Mouse (Mus musculus) embryonic fibroblast, embryonic 13.5 days (primary cell): ENCODE results near the gene Gm20431.

Source experiments
- CTCF ChIP-seq: IDR thresholded peaks from 2 replicates; pipeline ENCODE4 v1.5.1; 2011; ENCODE audit warnings: mild to moderate bottlenecking, control low read depth, low read length, moderate library complexity, borderline replicate concordance; ENCODE audit not compliant: insufficient read depth
- POLR2A ChIP-seq: IDR thresholded peaks from 2 replicates; pipeline ENCODE4 v1.6.1; 2011; ENCODE audit warnings: low read depth, mild to moderate bottlenecking, control low read depth, low read length, moderate library complexity

GRCm38 (mm10) chr2:167568112-167568511, 93.2 kb downstream of the Gm20431 start:
- TF ChIP-seq CTCF (no peak), POLR2A (no peak)
